Mouse (Mus musculus): ENCODE measurements around the gene Fbxo28. TPM values are rescaled to one million over a fixed set of nuclear protein-coding genes. Genes with fewer than 3 reads are reported as not detected.

Gene Fbxo28
- polyA plus RNA-seq, 1 experiment from 2014 or later: 14.6 TPM

Other genes with a start within 250 kb of the Fbxo28 start
- 74.9 to 93.3 TPM (median 75.4 TPM) in 3 replicates for gene Srp9, start 216.9 kb downstream of the Fbxo28 start, polyA plus RNA-seq (2018)
- gene Vmn1r1, start 177.1 kb downstream of the Fbxo28 start, polyA plus RNA-seq (2018): not detected in 3 replicates
- gene Degs1, start 58.8 kb downstream of the Fbxo28 start, polyA plus RNA-seq (2018): 270 to 543 TPM (median 310 TPM) in 3 replicates
- gene Trp53bp2, start 67.5 kb upstream of the Fbxo28 start, polyA plus RNA-seq (2018): 7.8 to 17.9 TPM (median 9.2 TPM) in 3 replicates
- gene Capn2, start 176.0 kb upstream of the Fbxo28 start, polyA plus RNA-seq (2018): 94.4 to 189 TPM (median 167 TPM) in 3 replicates
- not detected in 3 replicates for gene Capn8, start 223.4 kb upstream of the Fbxo28 start, polyA plus RNA-seq (2018)

All from macrophage (primary cell).